16 mouse cellular contexts compared by ENCODE assay signal in genomic region chr19:15802641-15803040, GRCm38 (mm10).
DNase-seq lines count a peak whose midpoint lies in the region; ATAC-seq and TF ChIP-seq lines count a peak whose summit lies in the region.
"Had no signal": no experiment of that assay in that cellular context is flagged by ENCODE, and none has a peak within 500 bp of the region (broad histone marks: within the 10 kb centered on the region; RNA-seq: fewer than 3 reads in every experiment).

No protein-coding gene starts in this region.

- peaks cover 19% of the 10 kb centered on the region for H3K4me1 ChIP-seq in forebrain, embryonic 14.5 days (ENCODE audit: control insufficient read depth, insufficient read depth, low read length)
- peaks cover 44% of the 10 kb centered on the region for H3K4me1 ChIP-seq in midbrain, embryonic 13.5 days (replicated peaks)

- H3K36me3 ChIP-seq in forebrain, embryonic 14.5 days (ENCODE audit: control insufficient read depth, insufficient read depth, low read length), result no peaks in the 10 kb centered on the region
- no peaks in the 10 kb centered on the region for H3K36me3 ChIP-seq in midbrain, embryonic 13.5 days
- H3K36me3 ChIP-seq: heart, embryonic 13.5 days; lung, embryonic 15.5 days had no signal

- no peaks in the 10 kb centered on the region for H3K9me3 ChIP-seq in forebrain, embryonic 14.5 days (replicated peaks; ENCODE audit: control insufficient read depth, low read length)
- H3K9me3 ChIP-seq in midbrain, embryonic 13.5 days, result no peaks in the 10 kb centered on the region
- H3K9me3 ChIP-seq: heart, embryonic 13.5 days; lung, embryonic 15.5 days had no signal

- no peak for ATAC-seq in forebrain, embryonic 14.5 days
- ATAC-seq in midbrain, embryonic 13.5 days, result 0 out of 2 replicates have a peak, but pooled peaks have one; percentile 25

- H3K4me3 ChIP-seq in layer of hippocampus, adult 2 months, result no peak overlapping the region
- H3K4me3 ChIP-seq in forebrain, embryonic 14.5 days (ENCODE audit: low read depth, low read length), result no peak overlapping the region
- no peak overlapping the region for H3K4me3 ChIP-seq in midbrain, embryonic 13.5 days (replicated peaks)
- H3K4me3 ChIP-seq: lung, embryonic 15.5 days had no signal

- TF ChIP-seq POLR2A in brain, embryonic 14.5 days (IDR thresholded peaks at IDR 0.05; ENCODE audit: borderline replicate concordance, extremely low read depth, insufficient read depth, insufficient read length, poor library complexity, severe bottlenecking), result no peak

- H3K27me3 ChIP-seq in forebrain, embryonic 14.5 days (replicated peaks; ENCODE audit: control insufficient read depth, insufficient read depth, low read length), result peaks cover 7% of the 10 kb centered on the region; the same call in 1 of the 2 replicates
- H3K27me3 ChIP-seq in midbrain, embryonic 13.5 days, result peaks cover 59% of the 10 kb centered on the region

- 25% methylated on average over 5 of the region's 5 CpGs for WGBS in forebrain, embryonic 14.5 days
- 31% methylated on average over 5 of the region's 5 CpGs for WGBS in midbrain, embryonic 13.5 days

- H3K27ac ChIP-seq in layer of hippocampus, adult 2 months, result peak overlapping the region; percentile 93
- peak overlapping the region; percentile 80; the same call in 1 of the 2 replicates for H3K27ac ChIP-seq in forebrain, embryonic 14.5 days (ENCODE audit: low read depth, low read length)
- H3K27ac ChIP-seq in midbrain, embryonic 13.5 days, result peak overlapping the region; percentile 76
- H3K27ac ChIP-seq: heart, embryonic 13.5 days; kidney, postnatal 0 days; liver, embryonic 14.5 days; lung, embryonic 15.5 days; macrophage; stomach, postnatal 0 days had no signal

- 0 out of 2 replicates have a peak overlapping the region, but pooled peaks have one; percentile 46 for H3K9ac ChIP-seq in forebrain, embryonic 14.5 days (ENCODE audit: low read length)
- H3K9ac ChIP-seq in midbrain, embryonic 13.5 days (replicated peaks), result no peak overlapping the region
- H3K9ac ChIP-seq: liver, embryonic 14.5 days; lung, embryonic 15.5 days had no signal

- peak overlapping the region; percentile 51 for H3K4me2 ChIP-seq in forebrain, embryonic 14.5 days (ENCODE audit: low read length)
- H3K4me2 ChIP-seq in midbrain, embryonic 13.5 days (replicated peaks), result peak overlapping the region; percentile 53; the same call in 1 of the 2 replicates

- TF ChIP-seq CTCF in layer of hippocampus, adult 2 months (conservative IDR thresholded peaks at IDR 0.05), result no peak
- no peak for TF ChIP-seq CTCF in brain, embryonic 14.5 days (IDR thresholded peaks at IDR 0.05; ENCODE audit: borderline replicate concordance, extremely low read depth, insufficient read depth, insufficient read length)

- no peak for DNase-seq in layer of hippocampus, adult 2 months (ENCODE audit: low spot score in 2 of 2)
- DNase-seq in layer of hippocampus, adult 18-20 months (ENCODE audit: low spot score in 2 of 2), result no peak
- peak; percentile 65 for DNase-seq in brain, embryonic 14.5 days (ENCODE audit: low read depth)
- DNase-seq in forebrain, embryonic 14.5 days (ENCODE audit: low spot score), result peak; percentile 46
- DNase-seq in right cerebral cortex, postnatal 4 days, result no peak
- no peak for DNase-seq in lung, postnatal 4 days
- no peak for DNase-seq in adrenal gland, postnatal 36 days
- DNase-seq: cerebellum, adult 8-10 months; thymus, postnatal 14 days had no signal

Comparison
In these comparisons a context has a peak if more than half of its experiments do, and no peak if none do; other contexts are left out.
1. DNase-seq: peak in brain, embryonic 14.5 days (single experiment) and forebrain, embryonic 14.5 days (single experiment); none in layer of hippocampus, adult 2 months (0 of 2), layer of hippocampus, adult 18-20 months (0 of 2), right cerebral cortex, postnatal 4 days (single experiment), lung, postnatal 4 days (0 of 2) and adrenal gland, postnatal 36 days (0 of 2).
2. Peak in every context shown above with its lines, with median percentiles within 50 percentile points of each other: H3K27ac ChIP-seq.